Mouse (Mus musculus) megakaryocyte, embryonic 14.5 days (primary cell): Measurements from ENCODE around the gene Thrap3.

Experiments used
- FLI1 ChIP-seq: IDR thresholded peaks from 2 replicates; pipeline ENCODE4 v1.6.1; 2012; ENCODE audit warnings: low read length, inconsistent platforms, mixed read lengths
- GATA1 ChIP-seq: IDR thresholded peaks from 3 replicates; pipeline ENCODE4 v1.6.1; 2012; ENCODE audit warnings: mixed read lengths, low read length, inconsistent platforms, borderline replicate concordance

- TF ChIP-seq GATA1 (no peak), FLI1 (no peak)
Observed at GRCm38 (mm10) chr4:126118651-126119050, 83.9 kb downstream of the Thrap3 start.
